ENCODE assay signal across 17 mouse cellular contexts in the genomic region with DNA sequence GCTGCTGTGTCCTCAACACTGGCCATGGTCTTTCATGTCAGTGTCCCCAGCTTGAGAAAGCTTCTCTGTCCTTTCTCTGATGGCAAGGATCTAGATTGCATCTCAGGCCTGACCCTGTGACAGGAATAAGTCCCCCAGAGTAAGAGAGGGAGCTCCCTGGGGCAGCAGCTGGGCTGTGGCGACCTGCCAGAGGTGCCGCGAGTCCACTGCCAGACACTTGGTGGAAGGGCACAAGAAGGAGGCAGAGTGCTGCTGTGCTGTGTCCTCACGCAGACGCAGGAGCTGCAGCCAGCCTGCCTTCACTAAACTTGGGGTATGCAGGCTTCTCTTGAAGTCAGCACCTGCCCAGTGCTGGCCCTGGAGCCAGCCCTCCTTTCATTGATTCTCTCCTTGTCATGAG. TPM values are rescaled to one million over a fixed set of nuclear protein-coding genes. Genes with fewer than 3 reads are reported as not detected.
DNase-seq lines count a peak whose midpoint lies in the region; ATAC-seq and TF ChIP-seq lines count a peak whose summit lies in the region.
"Had no signal": no experiment of that assay in that cellular context is flagged by ENCODE, and none has a peak within 500 bp of the region (broad histone marks: within the 10 kb centered on the region; RNA-seq: fewer than 3 reads in every experiment).

No protein-coding gene starts in this region.

- no peak for TF ChIP-seq CTCF in heart, adult 2 months (IDR thresholded peaks at IDR 0.05)
- TF ChIP-seq CTCF in left cerebral cortex, adult 2 months (IDR thresholded peaks at IDR 0.05), result no peak

- no peak overlapping the region for H3K4me2 ChIP-seq in hindbrain, embryonic 12.5 days (replicated peaks)
- H3K4me2 ChIP-seq in kidney, embryonic 15.5 days, result no peak overlapping the region
- H3K4me2 ChIP-seq: embryonic facial prominence, embryonic 12.5 days had no signal

- no peaks in the 10 kb centered on the region for H3K9me3 ChIP-seq in hindbrain, embryonic 12.5 days (replicated peaks)
- H3K9me3 ChIP-seq in kidney, embryonic 15.5 days (replicated peaks), result no peaks in the 10 kb centered on the region
- H3K9me3 ChIP-seq: embryonic facial prominence, embryonic 12.5 days; midbrain, embryonic 10.5 days had no signal

- intact Hi-C loops in heart, adult 2 months (cut with DNase I), result loop anchor here (10.0 kb wide), 1 partner anchor 433 kb away; a partner anchor contains a TSS
- intact Hi-C loops in heart, postnatal 36 days (cut with DNase I), result no loop called here
- intact Hi-C loops in left cerebral cortex, adult 2 months (cut with DNase I), result loop anchor here (5.0 kb wide), 1 partner anchor 251 kb away; a partner anchor contains a TSS

- no peak for TF ChIP-seq EP300 in heart, adult 2 months (IDR thresholded peaks at IDR 0.05; ENCODE audit: insufficient read depth, low read depth, low read length)

- no peak overlapping the region for H3K27ac ChIP-seq in heart, adult 2 months
- peak overlapping the region; percentile 30; the same call in 1 of the 2 replicates for H3K27ac ChIP-seq in left cerebral cortex, adult 2 months
- 0 out of 2 replicates have a peak overlapping the region, but pooled peaks have one; percentile 19 for H3K27ac ChIP-seq in hindbrain, embryonic 12.5 days
- H3K27ac ChIP-seq in kidney, embryonic 15.5 days, result no peak overlapping the region
- H3K27ac ChIP-seq: embryonic facial prominence, embryonic 12.5 days; liver, embryonic 14.5 days; midbrain, embryonic 10.5 days had no signal

- no peak for ATAC-seq in hindbrain, embryonic 12.5 days (ENCODE audit: low FRiP score)
- ATAC-seq in kidney, embryonic 15.5 days (replicated peaks; ENCODE audit: low FRiP score), result no peak
- ATAC-seq: CD4-positive, CD25-positive, alpha-beta regulatory T cell, adult 4 months had no signal

- no peak overlapping the region for H3K9ac ChIP-seq in heart, adult 2 months (ENCODE audit: low read depth, low read length)
- no peak overlapping the region for H3K9ac ChIP-seq in hindbrain, embryonic 12.5 days
- H3K9ac ChIP-seq in kidney, embryonic 15.5 days, result no peak overlapping the region
- H3K9ac ChIP-seq: embryonic facial prominence, embryonic 12.5 days; liver, embryonic 14.5 days had no signal

- TF ChIP-seq POLR2A in heart, adult 2 months (IDR thresholded peaks at IDR 0.05; ENCODE audit: insufficient read depth, low read depth, low read length), result no peak

- H3K4me1 ChIP-seq in heart, adult 2 months (ENCODE audit: control insufficient read depth, insufficient read depth, low read length), result peaks cover 3% of the 10 kb centered on the region
- H3K4me1 ChIP-seq in hindbrain, embryonic 12.5 days, result peaks cover 41% of the 10 kb centered on the region
- H3K4me1 ChIP-seq in kidney, embryonic 15.5 days, result peaks cover 50% of the 10 kb centered on the region

- H3K36me3 ChIP-seq in heart, adult 2 months (ENCODE audit: control insufficient read depth, insufficient read depth, low read length), result no peaks in the 10 kb centered on the region
- peaks cover 92% of the 10 kb centered on the region for H3K36me3 ChIP-seq in hindbrain, embryonic 12.5 days
- peaks cover 95% of the 10 kb centered on the region for H3K36me3 ChIP-seq in kidney, embryonic 15.5 days

- 58% methylated on average over 5 of the region's 5 CpGs for WGBS in heart, adult 2 months
- WGBS in hindbrain, embryonic 12.5 days, result 83% methylated on average over 5 of the region's 5 CpGs
- 83% methylated on average over 5 of the region's 5 CpGs for WGBS in kidney, embryonic 15.5 days

- DNase-seq in heart, adult 2 months, result peak; percentile 42 to 50
- no peak for DNase-seq in heart, postnatal 36 days
- no peak for DNase-seq in left cerebral cortex, adult 2 months (ENCODE audit: extremely low spot score in 1 of 2, low spot score in 2 of 2)
- no peak for DNase-seq in left cerebral cortex, adult 11 months (ENCODE audit: low spot score)
- DNase-seq in gastrocnemius, adult 8-10 months (ENCODE audit: low spot score in 2 of 2), result peak; percentile 60 to 72
- DNase-seq: kidney, adult 11 months; kidney, postnatal 4 days; lung, postnatal 36 days; thymus, postnatal 36 days had no signal

- H3K4me3 ChIP-seq in heart, adult 2 months, result no peak overlapping the region
- H3K4me3 ChIP-seq in left cerebral cortex, adult 2 months, result no peak overlapping the region
- no peak overlapping the region for H3K4me3 ChIP-seq in hindbrain, embryonic 12.5 days
- no peak overlapping the region for H3K4me3 ChIP-seq in kidney, embryonic 15.5 days (replicated peaks)
- H3K4me3 ChIP-seq: embryonic facial prominence, embryonic 12.5 days; midbrain, embryonic 10.5 days had no signal

- H3K27me3 ChIP-seq in heart, adult 2 months (ENCODE audit: control insufficient read depth, insufficient read depth, low read length), result no peaks in the 10 kb centered on the region
- no peaks in the 10 kb centered on the region for H3K27me3 ChIP-seq in hindbrain, embryonic 12.5 days
- no peaks in the 10 kb centered on the region for H3K27me3 ChIP-seq in kidney, embryonic 15.5 days
- H3K27me3 ChIP-seq: embryonic facial prominence, embryonic 12.5 days had no signal

- no peaks in the 10 kb centered on the region for H3K79me2 ChIP-seq in heart, adult 2 months (replicated peaks; ENCODE audit: control insufficient read depth, insufficient read depth, low read length)

RNA-seq across cellular contexts. Expression of a gene that starts 11.0 kb away (rescaled TPM):
- total RNA-seq in heart, adult 2 months (2021), result 10 to 100 TPM; 13.7 to 14.2 TPM
- 12.4 and 14.1 TPM in 2 replicates for polyA plus RNA-seq in heart, adult 2 months (2012; rRNA removed)
- total RNA-seq in heart, postnatal 36 days (2021), result 10 to 100 TPM; 14.0 to 14.8 TPM
- total RNA-seq in left cerebral cortex, adult 2 months (2021), result 10 to 100 TPM; 87.4 to 91.7 TPM
- total RNA-seq in gastrocnemius, adult 8-10 months (2022), result 1 to 10 TPM; 6.0 to 7.8 (median 6.4) TPM
- polyA plus RNA-seq in hindbrain, embryonic 12.5 days (2016; fragmentation: Nextera tagmentation; extraction: Ambion mirVana), result 94.4 and 97.8 TPM in 2 replicates
- polyA plus RNA-seq in kidney, embryonic 15.5 days (2015; fragmentation: Nextera tagmentation; extraction: Ambion mirVana), result 26.8 and 28.8 TPM in 2 replicates

RNA-seq across cellular contexts. Expression of a gene that starts 31.1 kb away (rescaled TPM):
- total RNA-seq in heart, adult 2 months (2021), result not detected
- polyA plus RNA-seq in heart, adult 2 months (2012; rRNA removed), result not detected in 2 replicates
- total RNA-seq in heart, postnatal 36 days (2021), result not detected
- not detected for total RNA-seq in left cerebral cortex, adult 2 months (2021)
- total RNA-seq in gastrocnemius, adult 8-10 months (2022), result not detected
- 0.09 TPM in 1 of 2 replicates, not detected in the other for polyA plus RNA-seq in hindbrain, embryonic 12.5 days (2016; fragmentation: Nextera tagmentation; extraction: Ambion mirVana)
- not detected in 2 replicates for polyA plus RNA-seq in kidney, embryonic 15.5 days (2015; fragmentation: Nextera tagmentation; extraction: Ambion mirVana)
- total RNA-seq: MEL had no signal
- polyA plus RNA-seq: CD4-positive, CD25-positive, alpha-beta regulatory T cell, adult 4 months; embryonic facial prominence, embryonic 12.5 days; heart, embryonic 14.5 days; liver, embryonic 14.5 days had no signal

RNA-seq across cellular contexts. Expression of a gene that starts 45.5 kb away (rescaled TPM):
- 10 to 100 TPM; 61.0 to 74.4 TPM for total RNA-seq in heart, adult 2 months (2021)
- 54.7 and 75.6 TPM in 2 replicates for polyA plus RNA-seq in heart, adult 2 months (2012; rRNA removed)
- 10 to 100 TPM; 62.5 to 65.0 TPM for total RNA-seq in heart, postnatal 36 days (2021)
- total RNA-seq in left cerebral cortex, adult 2 months (2021), result 10 to 100 TPM; 63.2 to 71.5 TPM
- total RNA-seq in gastrocnemius, adult 8-10 months (2022), result 10 to 100 TPM; 50.0 to 66.3 (median 54.8) TPM
- 31.2 and 31.7 TPM in 2 replicates for polyA plus RNA-seq in hindbrain, embryonic 12.5 days (2016; fragmentation: Nextera tagmentation; extraction: Ambion mirVana)
- 20.3 and 20.7 TPM in 2 replicates for polyA plus RNA-seq in kidney, embryonic 15.5 days (2015; fragmentation: Nextera tagmentation; extraction: Ambion mirVana)

Comparison
In these comparisons a context has a peak if more than half of its experiments do, and no peak if none do; other contexts are left out.
1. DNase-seq: peak in heart, adult 2 months (2 of 2) and gastrocnemius, adult 8-10 months (2 of 2); none in heart, postnatal 36 days (0 of 2), left cerebral cortex, adult 2 months (0 of 2) and left cerebral cortex, adult 11 months (single experiment).
2. H3K27ac ChIP-seq: peak in left cerebral cortex, adult 2 months (single experiment) and hindbrain, embryonic 12.5 days (single experiment); none in heart, adult 2 months (single experiment) and kidney, embryonic 15.5 days (single experiment).
3. RNA of a gene that starts 11.0 kb away (total RNA-seq): 87.4 to 91.7 TPM in left cerebral cortex, adult 2 months; 14.0 to 14.8 TPM in heart, postnatal 36 days, 13.7 to 14.2 TPM in heart, adult 2 months and 6.0 to 7.8 TPM in gastrocnemius, adult 8-10 months; every median in the first group is over 4 times any median in the second.